Mouse (Mus musculus) adrenal gland, postnatal 0 days (tissue): ENCODE data around the gene Hhipl2. TPM values are rescaled to one million over a fixed set of nuclear protein-coding genes. Genes with fewer than 3 reads are reported as not detected.

Experiments
- polyA plus RNA-seq: library from polyadenylated mRNA; unstranded; fragments of >200 nt; fragmentation: Nextera tagmentation; extraction: Ambion mirVana; gene quantifications from 2 replicates; pipeline ENCODE4 v1.2.1, GENCODE M21; 2015

The Hhipl2 gene
- polyA plus RNA-seq, result not detected in 2 replicates

GRCm38 (mm10) chr1:183417873-183418272 is at the start of gene Hhipl2:
Gene Hhipl2, plus strand, starts transcription at chr1:183418215.

DNA sequence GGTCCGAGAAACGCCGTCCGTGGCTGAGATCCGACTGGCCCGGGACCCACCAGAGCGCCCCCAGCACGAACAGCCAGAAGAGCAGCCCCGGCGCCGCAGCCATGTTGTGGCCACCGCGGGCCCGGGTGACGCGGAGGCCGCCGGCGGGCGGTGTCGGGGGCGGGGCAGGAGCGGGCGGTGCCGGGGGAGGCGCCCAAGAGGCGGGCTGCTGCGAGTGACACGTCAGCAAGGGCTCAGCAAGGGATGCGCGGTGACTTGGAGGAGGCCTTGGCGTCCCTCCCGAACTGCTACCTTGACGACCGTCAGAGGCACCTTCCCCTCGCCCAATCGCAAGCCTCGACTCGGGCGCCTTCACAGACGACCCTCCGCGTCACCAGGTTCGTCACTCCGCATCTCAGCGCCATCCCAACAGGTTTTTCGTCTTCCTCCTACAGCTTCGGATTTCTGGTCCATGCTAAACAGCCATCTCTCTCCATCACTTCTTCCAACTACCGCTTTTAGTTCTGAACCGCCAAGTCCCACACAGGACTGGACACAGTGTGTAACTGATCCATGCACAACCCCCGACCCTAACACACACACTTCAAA is 48.5 kb upstream of the Hhipl2 start, which contains the start of gene Mia3:
Gene Mia3, minus strand, starts transcription at position 127 of the 588 bp plus-strand sequence.

DNA sequence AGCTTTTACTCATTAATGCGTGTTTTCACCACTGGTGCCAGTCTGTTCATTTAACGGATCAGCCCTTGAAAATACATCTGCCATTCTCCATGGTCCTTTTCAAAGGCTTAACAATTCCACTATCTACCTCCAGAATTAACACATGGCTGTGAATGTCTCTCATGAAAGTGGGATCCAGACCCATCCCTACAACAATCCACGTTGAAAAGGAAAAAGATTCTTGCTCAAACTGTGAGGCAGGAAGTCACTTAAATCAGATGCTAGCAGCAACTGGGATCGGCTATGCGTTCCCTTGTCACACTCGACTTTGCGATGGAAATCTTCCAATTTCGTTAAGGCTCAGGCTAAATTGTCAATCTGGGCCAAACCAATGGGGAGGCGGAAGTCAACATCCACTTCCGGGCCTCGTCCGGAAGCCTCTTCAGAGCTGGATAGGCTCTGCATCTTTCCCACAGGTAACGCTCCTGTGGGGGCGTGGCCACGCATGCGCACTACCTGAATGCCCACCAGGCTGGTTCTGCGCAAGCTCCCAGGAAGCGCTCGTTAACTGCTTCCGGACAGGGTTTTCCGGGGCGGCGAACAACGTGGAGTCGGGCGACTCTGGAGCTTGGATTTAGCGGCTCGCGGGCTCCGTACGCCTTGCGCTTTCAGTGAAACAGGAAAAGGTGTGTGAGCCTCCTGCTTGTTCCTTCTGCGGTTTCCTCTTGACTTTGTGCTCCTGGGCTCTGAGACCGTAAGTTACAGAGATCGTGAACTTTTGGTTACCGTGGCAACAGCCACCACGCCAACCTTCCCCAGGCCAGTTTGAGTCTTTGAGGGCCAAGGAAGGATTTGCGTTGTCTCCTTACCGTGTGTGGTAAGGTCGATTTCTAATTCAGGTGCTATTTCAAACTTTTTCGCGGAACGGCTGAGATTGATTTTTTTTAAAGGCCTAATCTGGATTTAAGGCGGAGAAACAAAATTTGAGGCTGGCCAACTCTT is 29.3 kb upstream of the Hhipl2 start, which contains the start of gene Taf1a:
Gene Taf1a, plus strand, starts transcription at position 556 of the 981 bp plus-strand sequence.

Other genes with a start within 250 kb of the Hhipl2 start
- 8.4 and 12.7 TPM in 2 replicates for gene Disp1, start 196.7 kb upstream of the Hhipl2 start, polyA plus RNA-seq
- 41.1 and 44.8 TPM in 2 replicates for gene Aida, start 121.6 kb upstream of the Hhipl2 start, polyA plus RNA-seq
- 33.8 and 39.3 TPM in 2 replicates for gene Brox, start 120.9 kb upstream of the Hhipl2 start, polyA plus RNA-seq
- 65.0 and 70.3 TPM in 2 replicates for gene Mia3, start 48.7 kb upstream of the Hhipl2 start, polyA plus RNA-seq
- 11.3 and 13.1 TPM in 2 replicates for gene Taf1a, start 29.2 kb upstream of the Hhipl2 start, polyA plus RNA-seq